Mouse (Mus musculus) B cell, adult (primary cell): Measurements from ENCODE around the gene Efnb1. TPM values are rescaled to one million over a fixed set of nuclear protein-coding genes. Genes with fewer than 3 reads are reported as not detected.

Experiments used
- total RNA-seq: library from RNA; stranded (reverse); gene quantifications from 4 replicates; pipeline ENCODE4 v1.2.4, GENCODE M21; 2023; ENCODE audit not compliant: inconsistent age

Efnb1 gene
- total RNA-seq = 3.6 to 4.0 TPM (median 3.7 TPM) in 4 replicates

GRCm38 (mm10) chrX:99135523-99136258 lies at the start of gene Efnb1:
TSS of gene Efnb1 (plus strand) at chrX:99136130.

Other genes starting within 250 kb of the Efnb1 start
- gene Ophn1, start 245.1 kb upstream of the Efnb1 start, total RNA-seq = not detected in 4 replicates
- gene Yipf6, start 199.8 kb upstream of the Efnb1 start, total RNA-seq = 24.7 to 27.7 TPM (median 26.1 TPM) in 4 replicates
- 0.13 to 0.63 TPM (median 0.45 TPM) in 3 of 4 replicates, not detected in the other for gene Stard8, start 132.9 kb upstream of the Efnb1 start, total RNA-seq